Mouse (Mus musculus): ENCODE results near the gene Epha2.

The Epha2 gene

GRCm38 (mm10) chr4:141279783-141280182 lies 21.3 kb upstream of the Epha2 start:
- no peak for ATAC-seq (ENCODE audit: low TSS enrichment)

GRCm38 (mm10) chr4:141280471-141280870 lies 20.6 kb upstream of the Epha2 start:
- no peak for ATAC-seq (ENCODE audit: low TSS enrichment)

- no peak for ATAC-seq (ENCODE audit: low TSS enrichment)
Observed at GRCm38 (mm10) chr4:141281153-141281552, 19.9 kb upstream of the Epha2 start.

- no peak for ATAC-seq (ENCODE audit: low TSS enrichment)
Observed at GRCm38 (mm10) chr4:141281578-141281977, 19.5 kb upstream of the Epha2 start.

- no peak for ATAC-seq (ENCODE audit: low TSS enrichment)
Observed at GRCm38 (mm10) chr4:141282087-141282486, 19.0 kb upstream of the Epha2 start.

- no peak for ATAC-seq (ENCODE audit: low TSS enrichment)
Observed at GRCm38 (mm10) chr4:141282623-141283022, 18.4 kb upstream of the Epha2 start.

GRCm38 (mm10) chr4:141283176-141283878 lies 17.7 kb upstream of the Epha2 start:
- ATAC-seq (ENCODE audit: low TSS enrichment) = no peak

- no peak for ATAC-seq (ENCODE audit: low TSS enrichment)
Observed at GRCm38 (mm10) chr4:141283879-141284411, 17.1 kb upstream of the Epha2 start.

GRCm38 (mm10) chr4:141284486-141284885 lies 16.6 kb upstream of the Epha2 start:
- ATAC-seq (ENCODE audit: low TSS enrichment) = no peak

- ATAC-seq (ENCODE audit: low TSS enrichment) = no peak
Observed at GRCm38 (mm10) chr4:141285128-141285527, 15.9 kb upstream of the Epha2 start.

GRCm38 (mm10) chr4:141286860-141287517 lies 14.1 kb upstream of the Epha2 start:
- ATAC-seq (ENCODE audit: low TSS enrichment) = no peak

- ATAC-seq (ENCODE audit: low TSS enrichment) = no peak
Observed at GRCm38 (mm10) chr4:141287518-141288004, 13.5 kb upstream of the Epha2 start.

GRCm38 (mm10) chr4:141288152-141288551 lies 12.9 kb upstream of the Epha2 start:
- no peak for ATAC-seq (ENCODE audit: low TSS enrichment)

- ATAC-seq (ENCODE audit: low TSS enrichment) = no peak
Observed at GRCm38 (mm10) chr4:141291571-141292375, 9.3 kb upstream of the Epha2 start.

- ATAC-seq (ENCODE audit: low TSS enrichment) = no peak
Observed at GRCm38 (mm10) chr4:141295774-141296186, 5.3 kb upstream of the Epha2 start.

- ATAC-seq (ENCODE audit: low TSS enrichment) = no peak
Observed at GRCm38 (mm10) chr4:141297934-141298333, 3.1 kb upstream of the Epha2 start.

GRCm38 (mm10) chr4:141299356-141299755 lies 1.7 kb upstream of the Epha2 start:
- no peak for ATAC-seq (ENCODE audit: low TSS enrichment)

- no peak for ATAC-seq (ENCODE audit: low TSS enrichment)
Observed at GRCm38 (mm10) chr4:141300196-141300595, 844 bp upstream of the Epha2 start.

- no peak for ATAC-seq (ENCODE audit: low TSS enrichment)
Observed at GRCm38 (mm10) chr4:141301591-141302427, 769 bp downstream of the Epha2 start.

GRCm38 (mm10) chr4:141302428-141303401 lies 1.7 kb downstream of the Epha2 start:
- no peak for ATAC-seq (ENCODE audit: low TSS enrichment)
